Mouse (Mus musculus): Measurements from ENCODE around the gene Mbtd1.
"Not testable (repeated sequence)": the region's sequence is repeated elsewhere in the genome, so short reads cannot be mapped to it uniquely, and the experiment has no call there.

The Mbtd1 gene

GRCm38 (mm10) chr11:93885572-93886410 is at the start of gene Mbtd1, which contains the start of gene Utp18:
TSS of gene Mbtd1 (plus strand) at chr11:93885852.
TSS of gene Utp18 (minus strand) at chr11:93885766.
- peak; percentile 98 for DNase-seq

GRCm38 (mm10) chr11:93847342-93847741 is 38.3 kb upstream of the Mbtd1 start:
- no peak for DNase-seq

- DNase-seq: no peak
These were observed 33.1 kb upstream of the Mbtd1 start for GRCm38 (mm10) chr11:93852546-93852945.

- peak; percentile 79 for DNase-seq
These were observed 29.2 kb upstream of the Mbtd1 start for GRCm38 (mm10) chr11:93856284-93856955.

GRCm38 (mm10) chr11:93860540-93861172 is 25.0 kb upstream of the Mbtd1 start:
- DNase-seq: no peak

- DNase-seq: peak; percentile 3
These were observed 24.5 kb upstream of the Mbtd1 start for GRCm38 (mm10) chr11:93861193-93861592.

- no peak for DNase-seq
These were observed 23.5 kb upstream of the Mbtd1 start for GRCm38 (mm10) chr11:93862045-93862623.

- DNase-seq: no peak
These were observed 23.0 kb upstream of the Mbtd1 start for GRCm38 (mm10) chr11:93862638-93863037.

- no peak for DNase-seq
These were observed 1.6 kb upstream of the Mbtd1 start for GRCm38 (mm10) chr11:93884068-93884467.

GRCm38 (mm10) chr11:93884901-93885571 is 616 bp upstream of the Mbtd1 start:
- peak; percentile 66 for DNase-seq

GRCm38 (mm10) chr11:93886411-93887079 is 893 bp downstream of the Mbtd1 start:
- peak; percentile 19 for DNase-seq

GRCm38 (mm10) chr11:93887080-93887447 is 1.4 kb downstream of the Mbtd1 start:
- DNase-seq: peak; percentile 24

GRCm38 (mm10) chr11:93897732-93898131 is 12.1 kb downstream of the Mbtd1 start:
- DNase-seq: no peak

- DNase-seq: no peak
These were observed 21.2 kb downstream of the Mbtd1 start for GRCm38 (mm10) chr11:93906834-93907233.

- no peak for DNase-seq
These were observed 22.2 kb downstream of the Mbtd1 start for GRCm38 (mm10) chr11:93907839-93908238.

GRCm38 (mm10) chr11:93908829-93909228 is 23.2 kb downstream of the Mbtd1 start:
- DNase-seq: no peak

GRCm38 (mm10) chr11:93911603-93912002 is 26.0 kb downstream of the Mbtd1 start:
- DNase-seq: no peak

- DNase-seq: not testable (repeated sequence)
These were observed 29.4 kb downstream of the Mbtd1 start for GRCm38 (mm10) chr11:93915019-93915418.

- DNase-seq: no peak
These were observed 43.5 kb downstream of the Mbtd1 start for GRCm38 (mm10) chr11:93929106-93929505.

GRCm38 (mm10) chr11:93940906-93941305 is 55.3 kb downstream of the Mbtd1 start:
- peak; percentile 40 for DNase-seq

GRCm38 (mm10) chr11:93944986-93945385 is 59.3 kb downstream of the Mbtd1 start:
- no peak for DNase-seq

All from lung, postnatal 36 days (tissue).